Mouse (Mus musculus) CH12.LX (cell line): ENCODE measurements around the gene Il2rb. TPM values are rescaled to one million over a fixed set of nuclear protein-coding genes. Genes with fewer than 3 reads are reported as not detected.

Experiments used
- DNase-seq: peaks from one replicate; pipeline ENCODE4 v3.0.0-alpha.2; 2013; ENCODE audit errors: extremely low read depth
- H3K27ac ChIP-seq: 2 replicates; pipeline ENCODE4 v1.5.1; 2012; ENCODE audit warnings: low read depth, mild to moderate bottlenecking, control low read depth, moderate library complexity; ENCODE audit not compliant: insufficient read depth
- H3K27me3 ChIP-seq: replicated peaks from 2 replicates; pipeline ENCODE3; 2012; ENCODE audit warnings: inconsistent platforms
- H3K36me3 ChIP-seq, 2 experiments: replicated peaks in 1 of 2; 2 replicates each; pipeline versions ENCODE3 to v1.6.1; 2012; ENCODE audit warnings: inconsistent platforms in 1 of 2, low read length in 1 of 2, mild to moderate bottlenecking in 1 of 2, mixed read lengths in 1 of 2, moderate library complexity in 1 of 2; ENCODE audit not compliant: control insufficient read depth in 1 of 2, insufficient read depth in 1 of 2
- H3K4me1 ChIP-seq, 2 experiments: 2 replicates each; pipeline ENCODE4 v1.6.1; 2012; ENCODE audit warnings: inconsistent platforms in 1 of 2, moderate library complexity in 1 of 2; ENCODE audit not compliant: insufficient read depth in 2 of 2, control insufficient read depth in 1 of 2
- H3K4me2 ChIP-seq: 2 replicates; pipeline ENCODE4 v1.6.1; 2012; ENCODE audit warnings: low read depth, mild to moderate bottlenecking, control low read depth; ENCODE audit not compliant: poor library complexity, insufficient read depth, severe bottlenecking
- H3K4me3 ChIP-seq, 3 experiments: fragments of 150-350 bp in 1 of 3; sonication (generic) in 1 of 3; replicated peaks in 1 of 3; 2 replicates each; pipeline versions ENCODE3 to v1.5.1; 2011 to 2012; ENCODE audit warnings: low read depth in 2 of 3, low read length in 2 of 3, mild to moderate bottlenecking in 2 of 3, moderate library complexity in 2 of 3, control low read depth in 1 of 3, improper control_type of control experiment in 1 of 3, inconsistent platforms in 1 of 3, mixed read lengths in 1 of 3; ENCODE audit not compliant: poor library complexity in 1 of 3
- H3K79me2 ChIP-seq: replicated peaks from 2 replicates; pipeline ENCODE4 v1.6.1; 2012; ENCODE audit warnings: mild to moderate bottlenecking, moderate library complexity; ENCODE audit not compliant: control insufficient read depth, poor library complexity, insufficient read depth, severe bottlenecking; ENCODE audit errors: extremely low read depth
- H3K9ac ChIP-seq: 2 replicates; pipeline ENCODE4 v1.6.1; 2012; ENCODE audit warnings: low read depth, mild to moderate bottlenecking, control low read depth, moderate library complexity; ENCODE audit not compliant: insufficient read depth
- H3K9me3 ChIP-seq: replicated peaks from 2 replicates; pipeline ENCODE3; 2012; ENCODE audit warnings: low read length, inconsistent platforms, mixed read lengths
- BHLHE40 ChIP-seq: IDR thresholded peaks from 2 replicates; pipeline ENCODE4 v1.6.1; 2011; ENCODE audit warnings: mild to moderate bottlenecking, low read depth, low read length, improper control_type of control experiment
- CHD1 ChIP-seq: IDR thresholded peaks from 2 replicates; pipeline ENCODE4 v1.6.1; 2012; ENCODE audit warnings: low read depth, low read length, improper control_type of control experiment, inconsistent platforms
- CTCF ChIP-seq, 2 experiments: IDR thresholded peaks in 1 of 2; conservative IDR thresholded peaks in 1 of 2; 2 replicates each; pipeline ENCODE4 v1.5.1; 2011 to 2012; ENCODE audit warnings: low read depth in 2 of 2, low read length in 2 of 2, improper control_type of control experiment in 1 of 2, inconsistent platforms in 1 of 2, mild to moderate bottlenecking in 1 of 2, moderate library complexity in 1 of 2
- E2F4 ChIP-seq: IDR thresholded peaks from 2 replicates; pipeline ENCODE4 v1.6.1; 2011; ENCODE audit warnings: low read depth, low read length, improper control_type of control experiment; ENCODE audit not compliant: insufficient replicate concordance
- ELF1 ChIP-seq: IDR thresholded peaks from 2 replicates; pipeline ENCODE4 v1.6.1; 2014; ENCODE audit warnings: low read depth, mild to moderate bottlenecking, inconsistent platforms, low read length, improper control_type of control experiment
- EP300 ChIP-seq: IDR thresholded peaks from 2 replicates; pipeline ENCODE4 v1.6.1; 2011; ENCODE audit warnings: low read length, improper control_type of control experiment
- ETS1 ChIP-seq: conservative IDR thresholded peaks from 2 replicates; pipeline ENCODE4 v1.6.1; 2012; ENCODE audit warnings: low read depth, mild to moderate bottlenecking, inconsistent platforms, low read length, improper control_type of control experiment, moderate library complexity
- GABPA ChIP-seq: IDR thresholded peaks from 2 replicates; pipeline ENCODE4 v1.6.1; 2012; ENCODE audit warnings: low read depth, low read length, improper control_type of control experiment, inconsistent platforms; ENCODE audit not compliant: insufficient replicate concordance
- IRF4 ChIP-seq: IDR thresholded peaks from 2 replicates; pipeline ENCODE4 v1.6.1; 2014; ENCODE audit warnings: low read depth, mild to moderate bottlenecking, inconsistent platforms, low read length, improper control_type of control experiment
- JUN ChIP-seq: IDR thresholded peaks from 2 replicates; pipeline ENCODE4 v1.6.1; 2011; ENCODE audit warnings: low read depth, mild to moderate bottlenecking, low read length, improper control_type of control experiment, moderate library complexity; ENCODE audit not compliant: insufficient read depth
- JUND ChIP-seq: conservative IDR thresholded peaks from 2 replicates; pipeline ENCODE4 v1.6.1; 2011; ENCODE audit warnings: low read depth, low read length, improper control_type of control experiment
- KAT2A ChIP-seq: IDR thresholded peaks from 2 replicates; pipeline ENCODE4 v1.6.1; 2012; ENCODE audit warnings: low read length, improper control_type of control experiment, inconsistent platforms; ENCODE audit not compliant: insufficient replicate concordance
- MAFK ChIP-seq: IDR thresholded peaks from 2 replicates; pipeline ENCODE4 v1.6.1; 2011; ENCODE audit warnings: low read length, improper control_type of control experiment; ENCODE audit not compliant: insufficient replicate concordance
- MAZ ChIP-seq: IDR thresholded peaks from 2 replicates; pipeline ENCODE4 v1.6.1; 2012; ENCODE audit warnings: low read depth, mild to moderate bottlenecking, inconsistent platforms, low read length, improper control_type of control experiment, moderate library complexity
- MEF2A ChIP-seq: IDR thresholded peaks from 2 replicates; pipeline ENCODE4 v1.6.1; 2014; ENCODE audit warnings: low read depth, mild to moderate bottlenecking, inconsistent platforms, low read length, improper control_type of control experiment, borderline replicate concordance
- MXI1 ChIP-seq: IDR thresholded peaks from 2 replicates; pipeline ENCODE4 v1.6.1; 2011; ENCODE audit warnings: mild to moderate bottlenecking, low read depth, low read length, improper control_type of control experiment
- RAD21 ChIP-seq: IDR thresholded peaks from 2 replicates; pipeline ENCODE4 v1.6.1; 2011; ENCODE audit warnings: low read depth, mild to moderate bottlenecking, low read length, improper control_type of control experiment, moderate library complexity
- SMC3 ChIP-seq: IDR thresholded peaks from 2 replicates; pipeline ENCODE4 v1.6.1; 2011; ENCODE audit warnings: low read depth, low read length, improper control_type of control experiment
- TBP ChIP-seq: conservative IDR thresholded peaks from 2 replicates; pipeline ENCODE4 v1.6.1; 2011; ENCODE audit warnings: low read depth, low read length, improper control_type of control experiment
- UBTF ChIP-seq: IDR thresholded peaks from 2 replicates; pipeline ENCODE4 v1.6.1; 2012; ENCODE audit warnings: low read depth, mild to moderate bottlenecking, inconsistent platforms, low read length, improper control_type of control experiment, moderate library complexity
- ZC3H11A ChIP-seq: IDR thresholded peaks from 2 replicates; pipeline ENCODE4 v1.6.1; 2012; ENCODE audit warnings: low read depth, mild to moderate bottlenecking, inconsistent platforms, low read length, improper control_type of control experiment
- ZMIZ1 ChIP-seq: IDR thresholded peaks from 2 replicates; pipeline ENCODE4 v1.6.1; 2012; ENCODE audit warnings: low read depth, mild to moderate bottlenecking, inconsistent platforms, low read length, improper control_type of control experiment
- dilution Hi-C: fragments of 300-500 bp; cut with MboI; formaldehyde crosslinking; loops from 2 replicates; pipeline ENCODE4 v1.14.3; 2020; ENCODE audit warnings: low sequenced_read_pairs; ENCODE audit not compliant: extremely low pct_unique_long_range_greater_than_20kb, extremely low pct_ligation_motif_present
- in situ Hi-C: fragments of 300-500 bp; cut with MboI; formaldehyde crosslinking; loops from 3 replicates; pipeline ENCODE4 v1.14.3; 2019; ENCODE audit warnings: low sequenced_read_pairs, low pct_ligation_motif_present, low pct_unique_long_range_greater_than_20kb, mixed read lengths
- polyA plus RNA-seq: library from polyadenylated mRNA; unstranded; fragments of >175 nt; gene quantifications from 2 replicates; pipeline ENCODE4 v1.2.1, GENCODE M21; 2012; ENCODE audit warnings: low read depth; ENCODE audit not compliant: insufficient read length
- total RNA-seq, 2 experiments: library from RNA; depleted of rRNA; stranded (reverse); fragments of 300-350 nt in 1 of 2; fragments of >200 nt in 1 of 2; gene quantifications; 2 replicates each; pipeline ENCODE4 v1.2.3; 2012 to 2014

The Il2rb gene
- total and polyA plus RNA-seq, 3 experiments = 31.2 to 60.0 (median 32.1) TPM

GRCm38 (mm10) chr15:78481448-78482000 is 13.5 kb downstream of the Il2rb start:
- DNase-seq = no peak
- no peak overlapping the region for H3K27ac ChIP-seq
- peaks cover 11 to 47% of the 10 kb centered on the region in 2 experiments for H3K4me1 ChIP-seq
- in situ Hi-C loops (loop anchor here (5.0 kb wide), 1 partner anchor 41 kb away; no protein-coding TSS in a partner anchor), dilution Hi-C loops (no loop called here)
- no peaks in the 10 kb centered on the region for H3K27me3 ChIP-seq
- H3K36me3 ChIP-seq = peaks cover 64 to 75% of the 10 kb centered on the region in 2 experiments
- no peak overlapping the region for H3K9ac ChIP-seq
- no peak for TF ChIP-seq E2F4
- no peak for TF ChIP-seq EP300
- TF ChIP-seq CTCF (conservative IDR thresholded peaks at IDR 0.05 in 1 of 2, IDR thresholded peaks at IDR 0.05 in 1 of 2; ENCODE audit: low read depth in 2 of 2, low read length in 2 of 2) = peak in 1 of 2 experiments; percentile 53; a peak in 2 of 4 replicates
- peak; percentile 40 for TF ChIP-seq RAD21
- no peak for TF ChIP-seq JUN
- no peak for TF ChIP-seq ELF1
- peak; percentile 41 for TF ChIP-seq SMC3
- H3K4me3 ChIP-seq = no peak overlapping the region
- H3K9me3 ChIP-seq = peaks cover 1% of the 10 kb centered on the region
- H3K79me2 ChIP-seq = no peaks in the 10 kb centered on the region
- no peak overlapping the region for H3K4me2 ChIP-seq

DNA sequence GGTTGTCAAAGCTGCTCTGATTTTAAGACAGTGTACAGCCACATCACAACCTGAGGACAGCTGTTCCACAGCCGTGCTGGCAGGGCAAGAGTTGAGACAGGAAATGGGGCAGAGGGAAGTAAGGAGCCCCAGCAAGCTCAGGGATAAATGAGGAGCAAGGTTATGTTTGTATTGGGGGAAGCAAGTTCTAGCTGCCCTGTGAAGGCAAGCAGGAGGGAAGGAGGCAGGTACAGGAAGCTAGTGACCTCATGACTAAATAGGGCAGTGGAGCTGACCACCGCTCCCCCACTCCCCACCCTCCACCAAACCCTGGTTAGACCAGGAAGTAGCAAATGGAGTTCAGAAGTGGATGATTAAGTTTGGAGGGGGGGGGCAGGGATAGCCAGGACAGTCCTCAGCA is 14.1 kb downstream of the Il2rb start:
- Histone ChIP-seq H3K79me2 (no peaks in the 10 kb centered on the region), H3K4me1 (peaks cover 16 to 52% of the 10 kb centered on the region in 2 experiments), H3K36me3 (peaks cover 59 to 69% of the 10 kb centered on the region in 2 experiments), H3K9ac (no peak overlapping the region), H3K9me3 (no peaks in the 10 kb centered on the region), H3K27ac (no peak overlapping the region), H3K27me3 (no peaks in the 10 kb centered on the region), H3K4me3 (no peak overlapping the region), H3K4me2 (no peak overlapping the region)
- in situ Hi-C loops = loop anchor here (5.0 kb wide), 1 partner anchor 41 kb away; no protein-coding TSS in a partner anchor
- no peak for TF ChIP-seq MEF2A
- TF ChIP-seq ETS1 = no peak
- no peak for TF ChIP-seq MXI1
- no peak for TF ChIP-seq UBTF
- TF ChIP-seq MAFK = no peak
- no peak for TF ChIP-seq GABPA
- no peak for TF ChIP-seq CHD1
- TF ChIP-seq KAT2A = no peak
- no peak for TF ChIP-seq ZMIZ1
- no peak for TF ChIP-seq EP300
- TF ChIP-seq MAZ = no peak
- TF ChIP-seq IRF4 = no peak
- TF ChIP-seq E2F4 = no peak
- TF ChIP-seq TBP = no peak
- TF ChIP-seq BHLHE40 = no peak
- TF ChIP-seq RAD21 = no peak
- no peak for TF ChIP-seq ZC3H11A
- TF ChIP-seq JUND = no peak
- dilution Hi-C loops = no loop called here
- DNase-seq = no peak
